Mouse (Mus musculus) embryonic fibroblast, embryonic 13.5 days (primary cell): ENCODE results near the gene Olfr126.

Experiments used
- CTCF ChIP-seq: IDR thresholded peaks from 2 replicates; pipeline ENCODE4 v1.5.1; 2011; ENCODE audit warnings: mild to moderate bottlenecking, control low read depth, low read length, moderate library complexity, borderline replicate concordance; ENCODE audit not compliant: insufficient read depth
- POLR2A ChIP-seq: IDR thresholded peaks from 2 replicates; pipeline ENCODE4 v1.6.1; 2011; ENCODE audit warnings: low read depth, mild to moderate bottlenecking, control low read depth, low read length, moderate library complexity

DNA sequence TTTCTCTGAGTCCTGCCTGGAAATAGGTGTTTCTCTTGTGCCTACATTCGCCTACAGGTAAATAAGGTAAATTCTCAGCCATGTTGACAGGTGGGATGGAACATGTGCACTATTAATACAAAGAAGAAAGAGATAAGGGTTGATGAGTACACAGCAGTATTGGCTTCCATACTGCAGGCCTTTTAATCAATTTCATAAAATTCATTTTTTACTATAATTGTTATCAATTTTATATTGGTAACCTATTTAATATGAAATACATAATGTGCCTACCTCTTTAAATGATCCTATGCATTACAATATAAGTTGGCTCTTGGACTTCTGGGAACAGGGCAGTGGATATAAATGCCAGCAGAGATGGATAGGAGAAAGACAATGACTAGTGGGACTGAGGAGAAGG lies 52.9 kb downstream of the Olfr126 start, which contains the start of gene Olfr127:
- TF ChIP-seq CTCF (no peak), POLR2A (no peak)
